Mouse (Mus musculus) hindbrain, embryonic 16.5 days (tissue): ENCODE data around the gene Gm14137. TPM values are rescaled to one million over a fixed set of nuclear protein-coding genes. Genes with fewer than 3 reads are reported as not detected.

ENCODE experiments used
- ATAC-seq: fragments of 200-750 bp; cut with Nextera tagmentation; 2 replicates; pipeline ENCODE4 v1.8.0; 2017; ENCODE audit warnings: moderate TSS enrichment, moderate library complexity
- H3K27ac ChIP-seq: fragments of 300-500 bp; sonication (generic); 2 replicates; pipeline ENCODE4 v1.5.1; 2014; ENCODE audit warnings: low read depth, mild to moderate bottlenecking, control low read depth, low read length, moderate library complexity
- H3K27me3 ChIP-seq: fragments of 300-500 bp; sonication (generic); replicated peaks from 2 replicates; pipeline ENCODE4 v1.6.1; 2014; ENCODE audit warnings: low read length; ENCODE audit not compliant: control insufficient read depth, insufficient read depth
- H3K36me3 ChIP-seq: fragments of 300-500 bp; sonication (generic); 2 replicates; pipeline ENCODE4 v1.6.1; 2014; ENCODE audit warnings: mild to moderate bottlenecking, low read length, moderate library complexity, mixed read lengths; ENCODE audit not compliant: control insufficient read depth, insufficient read depth
- H3K4me1 ChIP-seq: fragments of 300-500 bp; sonication (generic); 2 replicates; pipeline ENCODE4 v1.6.1; 2014; ENCODE audit warnings: low read depth, low read length; ENCODE audit not compliant: control insufficient read depth, insufficient read depth
- H3K4me2 ChIP-seq: fragments of 300-500 bp; sonication (generic); 2 replicates; pipeline ENCODE4 v1.6.1; 2014; ENCODE audit warnings: mild to moderate bottlenecking, low read length, control low read depth, moderate library complexity
- H3K4me3 ChIP-seq: fragments of 300-500 bp; sonication (generic); 2 replicates; pipeline ENCODE4 v1.5.1; 2014; ENCODE audit warnings: mild to moderate bottlenecking, low read length, control low read depth, moderate library complexity
- H3K9ac ChIP-seq: fragments of 300-500 bp; sonication (generic); 2 replicates; pipeline ENCODE4 v1.6.1; 2014; ENCODE audit warnings: low read depth, mild to moderate bottlenecking, control low read depth, low read length, moderate library complexity
- H3K9me3 ChIP-seq: fragments of 300-500 bp; sonication (generic); 2 replicates; pipeline ENCODE4 v1.6.1; 2014; ENCODE audit warnings: mild to moderate bottlenecking, low read length, moderate library complexity; ENCODE audit not compliant: control insufficient read depth
- WGBS: fragments of 180-500 bp; shearing (Covaris S2); extraction: QIAGEN DNeasy Blood & Tissue Kit; methylation state at CpG from one replicate; pipeline ENCODE4 v1.1.7; 2014; 5-methylcytosine and 5-hydroxymethylcytosine counted together
- polyA plus RNA-seq: library from polyadenylated mRNA; unstranded; fragments of >200 nt; fragmentation: Nextera tagmentation; extraction: Ambion mirVana; gene quantifications from 2 replicates; pipeline ENCODE4 v1.2.1, GENCODE M21; 2015

The Gm14137 gene
- polyA plus RNA-seq, 1 experiment from 2014 or later, result 0.86 TPM

GRCm38 (mm10) chr2:119203871-119204460, 29.7 kb downstream of the Gm14137 start:
- Histone ChIP-seq H3K9me3 (no peaks in the 10 kb centered on the region), H3K4me1 (peaks cover 8% of the 10 kb centered on the region), H3K27ac (no peak overlapping the region), H3K27me3 (no peaks in the 10 kb centered on the region), H3K4me2 (no peak overlapping the region), H3K36me3 (no peaks in the 10 kb centered on the region), H3K4me3 (no peak overlapping the region), H3K9ac (no peak overlapping the region)
- no peak for ATAC-seq
- WGBS, result 76% methylated on average over 4 of the region's 4 CpGs

GRCm38 (mm10) chr2:119207961-119208343, 33.6 kb downstream of the Gm14137 start:
- Histone ChIP-seq H3K9me3 (no peaks in the 10 kb centered on the region), H3K9ac (peak overlapping the region; percentile 72), H3K4me2 (peak overlapping the region; percentile 60), H3K4me3 (peak overlapping the region; percentile 73), H3K27ac (peak overlapping the region; percentile 72), H3K4me1 (peaks cover 10% of the 10 kb centered on the region), H3K36me3 (peaks cover 15% of the 10 kb centered on the region), H3K27me3 (no peaks in the 10 kb centered on the region)
- ATAC-seq, result no peak
- 27% methylated on average over 6 of the region's 6 CpGs for WGBS

- no peaks in the 10 kb centered on the region for H3K9me3 ChIP-seq
- H3K27me3 ChIP-seq, result no peaks in the 10 kb centered on the region
- peak within 1 kb of the TSS; percentile 83 for H3K9ac ChIP-seq
- peaks cover 18% of the 10 kb centered on the region for H3K36me3 ChIP-seq
- peaks cover 10% of the 10 kb centered on the region for H3K4me1 ChIP-seq
- under 1% methylated on average over 51 of the region's 51 CpGs for WGBS
- peak; percentile 99 for ATAC-seq
- peak within 1 kb of the TSS; percentile 72 for H3K4me2 ChIP-seq
- H3K4me3 ChIP-seq, result peak within 1 kb of the TSS; percentile 73
- peak within 1 kb of the TSS; percentile 73 for H3K27ac ChIP-seq
Measured at GRCm38 (mm10) chr2:119208344-119209175, 34.3 kb downstream of the Gm14137 start, which contains the start of the genes Zfyve19 and Dnajc17. TSS of gene Zfyve19 (plus strand) at chr2:119208617. TSS of gene Dnajc17 (minus strand) at chr2:119208795.

GRCm38 (mm10) chr2:119209176-119209507, 34.8 kb downstream of the Gm14137 start:
- peak overlapping the region; percentile 73 for H3K27ac ChIP-seq
- WGBS, result 2% methylated on average over 13 of the region's 13 CpGs
- no peaks in the 10 kb centered on the region for H3K27me3 ChIP-seq

More at GRCm38 (mm10) chr2:119209176-119209507, 34.8 kb downstream of the Gm14137 start:
- Histone ChIP-seq H3K9ac (peak overlapping the region; percentile 83), H3K4me2 (peak overlapping the region; percentile 72), H3K36me3 (peaks cover 18% of the 10 kb centered on the region), H3K9me3 (no peaks in the 10 kb centered on the region), H3K4me3 (peak overlapping the region; percentile 73), H3K4me1 (peaks cover 10% of the 10 kb centered on the region)
- no peak; the same call in 1 of the 2 replicates for ATAC-seq

Other genes starting within 250 kb of the Gm14137 start
- gene Chst14, start 248.0 kb upstream of the Gm14137 start, polyA plus RNA-seq, result 5.3 and 7.3 TPM in 2 replicates
- gene Ccdc32, start 145.1 kb upstream of the Gm14137 start, polyA plus RNA-seq, result 41.7 and 44.1 TPM in 2 replicates
- gene Rpusd2, start 139.7 kb upstream of the Gm14137 start, polyA plus RNA-seq, result 3.7 and 4.1 TPM in 2 replicates
- 8.3 and 9.7 TPM in 2 replicates for gene Knl1, start 127.4 kb upstream of the Gm14137 start, polyA plus RNA-seq
- 10.6 and 12.7 TPM in 2 replicates for gene Rad51, start 61.7 kb upstream of the Gm14137 start, polyA plus RNA-seq
- 49.3 and 50.1 TPM in 2 replicates for gene Rmdn3, start 17.5 kb upstream of the Gm14137 start, polyA plus RNA-seq
- gene Gchfr, start 6.7 kb upstream of the Gm14137 start, polyA plus RNA-seq, result 10.9 and 16.2 TPM in 2 replicates
- 70.4 and 75.7 TPM in 2 replicates for gene Zfyve19, start 34.1 kb downstream of the Gm14137 start, polyA plus RNA-seq
- gene Dnajc17, start 34.3 kb downstream of the Gm14137 start, polyA plus RNA-seq, result 23.3 and 23.6 TPM in 2 replicates
- gene Ppp1r14d, start 55.4 kb downstream of the Gm14137 start, polyA plus RNA-seq, result not detected in 2 replicates
- 0.71 and 0.79 TPM in 2 replicates for gene Spint1, start 62.9 kb downstream of the Gm14137 start, polyA plus RNA-seq
- 48.2 and 56.9 TPM in 2 replicates for gene Rhov, start 96.8 kb downstream of the Gm14137 start, polyA plus RNA-seq
- 28.2 and 30.4 TPM in 2 replicates for gene Vps18, start 114.2 kb downstream of the Gm14137 start, polyA plus RNA-seq
- gene Dll4, start 151.3 kb downstream of the Gm14137 start, polyA plus RNA-seq, result 5.3 and 6.0 TPM in 2 replicates
- gene Chac1, start 176.7 kb downstream of the Gm14137 start, polyA plus RNA-seq, result 12.3 and 14.9 TPM in 2 replicates